Mouse (Mus musculus) kidney, adult 8-10 months (tissue): ENCODE results near the gene S100a13.
A peak's percentile ranks its signal among the peaks of the same experiment; 100 is the strongest.

ENCODE experiments used
- DNase-seq, 2 experiments: peaks; one replicate each; pipeline ENCODE4 v3.0.0; 2022

Gene S100a13

GRCm38 (mm10) chr3:90513796-90514590 is at the start of gene S100a13, which contains the start of gene S100a1:
TSS of gene S100a13 (plus strand) at chr3:90514435.
TSS of gene S100a1 (minus strand) at chr3:90514392.
- peak; percentile 88 to 92 for DNase-seq

GRCm38 (mm10) chr3:90464552-90465080 is 49.6 kb upstream of the S100a13 start:
- no peak for DNase-seq

GRCm38 (mm10) chr3:90465081-90465685 is 49.1 kb upstream of the S100a13 start:
- peak in 1 of 2 experiments; percentile 17 for DNase-seq

GRCm38 (mm10) chr3:90465686-90466310 is 48.4 kb upstream of the S100a13 start, which contains the start of gene Npr1:
TSS of gene Npr1 (minus strand) at chr3:90465866.
- DNase-seq = peak; percentile 39 to 51

- DNase-seq = peak; percentile 72 to 76
Observed at GRCm38 (mm10) chr3:90466311-90466766, 47.9 kb upstream of the S100a13 start.

GRCm38 (mm10) chr3:90467618-90468300 is 46.5 kb upstream of the S100a13 start:
- DNase-seq = no peak

GRCm38 (mm10) chr3:90472213-90472612 is 42.0 kb upstream of the S100a13 start:
- DNase-seq = peak; percentile 55 to 69

GRCm38 (mm10) chr3:90475151-90475830 is 38.9 kb upstream of the S100a13 start:
- DNase-seq = no peak

GRCm38 (mm10) chr3:90475831-90476611 is 38.2 kb upstream of the S100a13 start, which contains the start of gene Ilf2:
TSS of gene Ilf2 (plus strand) at chr3:90476126.
- DNase-seq = peak; percentile 97 to 98

- no peak for DNase-seq
Observed at GRCm38 (mm10) chr3:90486998-90487397, 27.2 kb upstream of the S100a13 start.

- no peak for DNase-seq
Observed at GRCm38 (mm10) chr3:90488576-90488975, 25.7 kb upstream of the S100a13 start.

GRCm38 (mm10) chr3:90490696-90491256 is 23.5 kb upstream of the S100a13 start, which contains the start of gene Snapin:
TSS of gene Snapin (minus strand) at chr3:90491033.
- DNase-seq = peak; percentile 95 to 97

- peak in 1 of 2 experiments; percentile 45 for DNase-seq
Observed at GRCm38 (mm10) chr3:90491350-90491749, 22.9 kb upstream of the S100a13 start.

- DNase-seq = no peak
Observed at GRCm38 (mm10) chr3:90493831-90494540, 20.2 kb upstream of the S100a13 start.

GRCm38 (mm10) chr3:90495850-90496525 is 18.2 kb upstream of the S100a13 start:
- DNase-seq = no peak

GRCm38 (mm10) chr3:90497597-90497996 is 16.6 kb upstream of the S100a13 start:
- DNase-seq = no peak

- no peak for DNase-seq
Observed at GRCm38 (mm10) chr3:90503444-90503843, 10.8 kb upstream of the S100a13 start.

GRCm38 (mm10) chr3:90505216-90505615 is 9.0 kb upstream of the S100a13 start:
- DNase-seq = no peak

GRCm38 (mm10) chr3:90506362-90506761 is 7.9 kb upstream of the S100a13 start:
- no peak for DNase-seq
